Mouse (Mus musculus): ENCODE results near the gene Chdh.

GRCm38 (mm10) chr14:30056031-30056766 lies 47.4 kb downstream of the Chdh start:
- TF ChIP-seq CTCF (conservative IDR thresholded peaks at IDR 0.05; ENCODE audit: low read length) (no peak), POU5F1 (IDR thresholded peaks at IDR 0.05; ENCODE audit: borderline replicate concordance, low read length) (no peak), NANOG (IDR thresholded peaks at IDR 0.05; ENCODE audit: borderline replicate concordance, low read length) (no peak)
